Mouse (Mus musculus): ENCODE measurements around the gene Usp6nl. TPM values are rescaled to one million over a fixed set of nuclear protein-coding genes. Genes with fewer than 3 reads are reported as not detected.

Gene Usp6nl
- polyA plus RNA-seq, 2 experiments = 7.5 to 11.9 TPM

- Histone ChIP-seq H3K27ac (replicated peaks; ENCODE audit: low read depth, low read length) (peak overlapping the region; percentile 98), H3K4me3 (replicated peaks; ENCODE audit: low read length) (peak overlapping the region; percentile 95), H3K9ac (ENCODE audit: low read depth, low read length, severe bottlenecking) (peak overlapping the region; percentile 96), H3K4me1 (ENCODE audit: control insufficient read depth, insufficient read depth, low read length) (peaks cover 19% of the 10 kb centered on the region), H3K36me3 (ENCODE audit: control insufficient read depth, insufficient read depth, low read length) (no peaks in the 10 kb centered on the region), H3K4me2 (replicated peaks; ENCODE audit: low read depth, low read length, severe bottlenecking) (peak overlapping the region; percentile 61), H3K9me3 (ENCODE audit: control insufficient read depth, low read length) (no peaks in the 10 kb centered on the region), H3K27me3 (ENCODE audit: control insufficient read depth, insufficient read depth, low read length) (no peaks in the 10 kb centered on the region)
- no peak for TF ChIP-seq POLR2A (IDR thresholded peaks at IDR 0.05; ENCODE audit: borderline replicate concordance, extremely low read depth, insufficient read depth, insufficient read length)
- DNase-seq (ENCODE audit: low spot score) (peak; percentile 66), ATAC-seq (ENCODE audit: low FRiP score, low read depth) (no peak)
- 2% methylated on average over 9 of the region's 9 CpGs for WGBS
Measured at GRCm38 (mm10) chr2:6321769-6322375, 595 bp upstream of the Usp6nl start.

GRCm38 (mm10) chr2:6322938-6323521 lies 563 bp downstream of the Usp6nl start:
- 2% methylated on average over 39 of the region's 70 CpGs for WGBS
- ATAC-seq (ENCODE audit: low FRiP score, low read depth) (peak; percentile 72), DNase-seq (ENCODE audit: low spot score) (peak; percentile 13)
- H3K9ac ChIP-seq (ENCODE audit: low read depth, low read length, severe bottlenecking) = peak overlapping the region; percentile 96
- no peaks in the 10 kb centered on the region for H3K9me3 ChIP-seq (ENCODE audit: control insufficient read depth, low read length)
- peak overlapping the region; percentile 61 for H3K4me2 ChIP-seq (replicated peaks; ENCODE audit: low read depth, low read length, severe bottlenecking)
- TF ChIP-seq POLR2A (IDR thresholded peaks at IDR 0.05; ENCODE audit: borderline replicate concordance, extremely low read depth, insufficient read depth, insufficient read length) = no peak
- peaks cover 19% of the 10 kb centered on the region for H3K4me1 ChIP-seq (ENCODE audit: control insufficient read depth, insufficient read depth, low read length)
- no peaks in the 10 kb centered on the region for H3K36me3 ChIP-seq (ENCODE audit: control insufficient read depth, insufficient read depth, low read length)
- H3K4me3 ChIP-seq (replicated peaks; ENCODE audit: low read length) = peak overlapping the region; percentile 95
- H3K27ac ChIP-seq (replicated peaks; ENCODE audit: low read depth, low read length) = peak overlapping the region; percentile 98
- no peaks in the 10 kb centered on the region for H3K27me3 ChIP-seq (ENCODE audit: control insufficient read depth, insufficient read depth, low read length)

GRCm38 (mm10) chr2:6325646-6326045 lies 3.2 kb downstream of the Usp6nl start:
- DNase-seq (ENCODE audit: low spot score) (no peak), ATAC-seq (ENCODE audit: low FRiP score, low read depth) (no peak)
- Histone ChIP-seq H3K4me3 (replicated peaks; ENCODE audit: low read length) (no peak overlapping the region), H3K9me3 (ENCODE audit: control insufficient read depth, low read length) (no peaks in the 10 kb centered on the region), H3K9ac (ENCODE audit: low read depth, low read length, severe bottlenecking) (no peak overlapping the region), H3K27me3 (ENCODE audit: control insufficient read depth, insufficient read depth, low read length) (no peaks in the 10 kb centered on the region), H3K36me3 (ENCODE audit: control insufficient read depth, insufficient read depth, low read length) (no peaks in the 10 kb centered on the region), H3K4me1 (ENCODE audit: control insufficient read depth, insufficient read depth, low read length) (peaks cover 19% of the 10 kb centered on the region), H3K4me2 (replicated peaks; ENCODE audit: low read depth, low read length, severe bottlenecking) (no peak overlapping the region), H3K27ac (replicated peaks; ENCODE audit: low read depth, low read length) (no peak overlapping the region)
- WGBS = 69% methylated on average over 3 of the region's 3 CpGs
- no peak for TF ChIP-seq POLR2A (IDR thresholded peaks at IDR 0.05; ENCODE audit: borderline replicate concordance, extremely low read depth, insufficient read depth, insufficient read length)

- Histone ChIP-seq H3K4me1 (ENCODE audit: control insufficient read depth, insufficient read depth, low read length) (peaks cover 7% of the 10 kb centered on the region), H3K27me3 (ENCODE audit: control insufficient read depth, insufficient read depth, low read length) (no peaks in the 10 kb centered on the region), H3K36me3 (ENCODE audit: control insufficient read depth, insufficient read depth, low read length) (no peaks in the 10 kb centered on the region), H3K27ac (replicated peaks; ENCODE audit: low read depth, low read length) (no peak overlapping the region), H3K9me3 (ENCODE audit: control insufficient read depth, low read length) (no peaks in the 10 kb centered on the region), H3K4me3 (replicated peaks; ENCODE audit: low read length) (no peak overlapping the region), H3K4me2 (replicated peaks; ENCODE audit: low read depth, low read length, severe bottlenecking) (no peak overlapping the region), H3K9ac (ENCODE audit: low read depth, low read length, severe bottlenecking) (no peak overlapping the region)
- DNase-seq (ENCODE audit: low spot score) (no peak), ATAC-seq (ENCODE audit: low FRiP score, low read depth) (no peak)
- no peak for TF ChIP-seq POLR2A (IDR thresholded peaks at IDR 0.05; ENCODE audit: borderline replicate concordance, extremely low read depth, insufficient read depth, insufficient read length)
- WGBS = 87% methylated on average over 7 of the region's 7 CpGs
Measured at GRCm38 (mm10) chr2:6328927-6329326, 6.5 kb downstream of the Usp6nl start.

- no peaks in the 10 kb centered on the region for H3K36me3 ChIP-seq (ENCODE audit: control insufficient read depth, insufficient read depth, low read length)
- 87% methylated on average over 8 of the region's 8 CpGs for WGBS
- H3K4me3 ChIP-seq (replicated peaks; ENCODE audit: low read length) = no peak overlapping the region
- no peak for DNase-seq (ENCODE audit: low spot score)
- no peak overlapping the region for H3K4me2 ChIP-seq (replicated peaks; ENCODE audit: low read depth, low read length, severe bottlenecking)
- ATAC-seq (ENCODE audit: low FRiP score, low read depth) = no peak
- no peaks in the 10 kb centered on the region for H3K27me3 ChIP-seq (ENCODE audit: control insufficient read depth, insufficient read depth, low read length)
- H3K9ac ChIP-seq (ENCODE audit: low read depth, low read length, severe bottlenecking) = no peak overlapping the region
- no peaks in the 10 kb centered on the region for H3K9me3 ChIP-seq (ENCODE audit: control insufficient read depth, low read length)
- no peak overlapping the region for H3K27ac ChIP-seq (replicated peaks; ENCODE audit: low read depth, low read length)
- TF ChIP-seq POLR2A (IDR thresholded peaks at IDR 0.05; ENCODE audit: borderline replicate concordance, extremely low read depth, insufficient read depth, insufficient read length) = no peak
- no peaks in the 10 kb centered on the region for H3K4me1 ChIP-seq (ENCODE audit: control insufficient read depth, insufficient read depth, low read length)
Measured at GRCm38 (mm10) chr2:6330756-6331155, 8.3 kb downstream of the Usp6nl start.

Measured in limb, embryonic 14.5 days (tissue).